In genomic region chr13:58273411-58274258, GRCm38 (mm10) we compare ENCODE assay signal across 8 mouse cellular contexts. TPM values are rescaled to one million over a fixed set of nuclear protein-coding genes. Genes with fewer than 3 reads are reported as not detected.
DNase-seq lines count a peak whose midpoint lies in the region; ATAC-seq and TF ChIP-seq lines count a peak whose summit lies in the region.

No protein-coding gene starts in this region.

- no peaks in the 10 kb centered on the region for H3K4me1 ChIP-seq in forebrain, postnatal 0 days (ENCODE audit: insufficient read depth)
- H3K4me1 ChIP-seq in liver, embryonic 16.5 days (ENCODE audit: control insufficient read depth, low read depth, low read length) = peaks cover 3% of the 10 kb centered on the region; the same call in 1 of the 2 replicates
- H3K4me1 ChIP-seq in neural tube, embryonic 11.5 days (ENCODE audit: control insufficient read depth, insufficient read depth, low read length) = peaks cover 4% of the 10 kb centered on the region; the same call in 1 of the 2 replicates

- DNase-seq in spleen, adult 18-20 months = peak; percentile 10 to 34
- no peak for DNase-seq in spleen, adult 12 weeks (ENCODE audit: low spot score)
- DNase-seq in cerebellum, adult 11-12 months = peak; percentile 46
- DNase-seq in forebrain, postnatal 0 days = peak; percentile 67
- DNase-seq in neural tube, embryonic 11.5 days (ENCODE audit: low spot score) = peak; percentile 73
- DNase-seq in thymus, postnatal 36 days = peak; percentile 26 to 33

- no peaks in the 10 kb centered on the region for H3K36me3 ChIP-seq in forebrain, postnatal 0 days (ENCODE audit: insufficient read depth)
- no peaks in the 10 kb centered on the region for H3K36me3 ChIP-seq in liver, embryonic 16.5 days (ENCODE audit: control insufficient read depth, insufficient read depth)
- no peaks in the 10 kb centered on the region for H3K36me3 ChIP-seq in neural tube, embryonic 11.5 days (ENCODE audit: control insufficient read depth, insufficient read depth, low read length)

- H3K4me2 ChIP-seq in forebrain, postnatal 0 days (ENCODE audit: low read depth) = peak overlapping the region; percentile 78
- H3K4me2 ChIP-seq in liver, embryonic 16.5 days (ENCODE audit: low read depth, low read length) = peak overlapping the region; percentile 88
- H3K4me2 ChIP-seq in neural tube, embryonic 11.5 days (ENCODE audit: low read depth) = peak overlapping the region; percentile 74

- no peak for TF ChIP-seq CTCF in forebrain, postnatal 0 days (IDR thresholded peaks at IDR 0.05; ENCODE audit: low read depth)

- peak; percentile 77 for ATAC-seq in forebrain, postnatal 0 days
- peak; percentile 27 for ATAC-seq in inflammation-experienced regulatory T-cells, adult 6 months
- ATAC-seq in liver, embryonic 16.5 days (ENCODE audit: low read depth) = peak; percentile 68
- ATAC-seq in neural tube, embryonic 11.5 days (ENCODE audit: insufficient read depth, low FRiP score, low TSS enrichment) = peak; percentile 62

- peak overlapping the region; percentile 83 for H3K4me3 ChIP-seq in forebrain, postnatal 0 days (ENCODE audit: low read depth, low read length)
- peak overlapping the region; percentile 72 for H3K4me3 ChIP-seq in liver, embryonic 16.5 days (ENCODE audit: low read depth, low read length)
- H3K4me3 ChIP-seq in neural tube, embryonic 11.5 days (ENCODE audit: low read depth, low read length) = peak overlapping the region; percentile 88

- H3K9me3 ChIP-seq in forebrain, postnatal 0 days (ENCODE audit: low read length) = no peaks in the 10 kb centered on the region
- no peaks in the 10 kb centered on the region for H3K9me3 ChIP-seq in liver, embryonic 16.5 days (replicated peaks; ENCODE audit: control insufficient read depth, low read length)
- no peaks in the 10 kb centered on the region for H3K9me3 ChIP-seq in neural tube, embryonic 11.5 days (ENCODE audit: control insufficient read depth, low read length)

- H3K27me3 ChIP-seq in forebrain, postnatal 0 days (ENCODE audit: insufficient read depth, low read length) = no peaks in the 10 kb centered on the region
- H3K27me3 ChIP-seq in liver, embryonic 16.5 days (ENCODE audit: control insufficient read depth, insufficient read depth, low read depth, low read length) = peaks cover 52% of the 10 kb centered on the region
- no peaks in the 10 kb centered on the region for H3K27me3 ChIP-seq in neural tube, embryonic 11.5 days (ENCODE audit: control insufficient read depth, insufficient read depth, low read length)

- 1% methylated on average over 91 of the region's 115 CpGs for WGBS in forebrain, postnatal 0 days
- under 1% methylated on average over 82 of the region's 115 CpGs for whole genome bisulfite sequencing in liver, embryonic 16.5 days (ENCODE audit: insufficient replicate concordance)
- WGBS in neural tube, embryonic 11.5 days = under 1% methylated on average over 63 of the region's 115 CpGs

- H3K27ac ChIP-seq in forebrain, postnatal 0 days (ENCODE audit: low read depth, low read length) = peak overlapping the region; percentile 80
- no peak overlapping the region; the same call in 1 of the 2 replicates for H3K27ac ChIP-seq in liver, embryonic 16.5 days (ENCODE audit: low read length)
- H3K27ac ChIP-seq in neural tube, embryonic 11.5 days (ENCODE audit: low read depth, low read length) = peak overlapping the region; percentile 82

- peak overlapping the region; percentile 66 for H3K9ac ChIP-seq in forebrain, postnatal 0 days
- H3K9ac ChIP-seq in liver, embryonic 16.5 days (ENCODE audit: low read depth, low read length) = peak overlapping the region; percentile 69
- H3K9ac ChIP-seq in neural tube, embryonic 11.5 days (ENCODE audit: low read length) = peak overlapping the region; percentile 88

RNA-seq across cellular contexts. Expression of gene Gkap1, which starts 1.9 kb away (rescaled TPM):
- 21.0 and 26.3 TPM in 2 replicates for total RNA-seq in forebrain, postnatal 0 days (2014; rRNA removed)
- polyA plus RNA-seq in forebrain, postnatal 0 days (2015; fragmentation: Nextera tagmentation; extraction: Ambion mirVana) = 26.1 and 27.4 TPM in 2 replicates
- 1 to 10 TPM in 1 of 3 experiments, under 1 TPM in 2; 0.38 to 1.1 (median 0.87) TPM for polyA plus RNA-seq in inflammation-experienced regulatory T-cells, adult 6 months (2017; shearing (Covaris generic))
- polyA plus RNA-seq in liver, embryonic 16.5 days (2015; fragmentation: Nextera tagmentation; extraction: Ambion mirVana) = 4.8 and 5.1 TPM in 2 replicates
- polyA plus RNA-seq in neural tube, embryonic 11.5 days (2014; fragmentation: Nextera tagmentation; extraction: Ambion mirVana) = 40.4 and 44.9 TPM in 2 replicates

RNA-seq across cellular contexts. Expression of gene Ubqln1, which starts 58.2 kb away (rescaled TPM):
- total RNA-seq in forebrain, postnatal 0 days (2014; rRNA removed) = 125 and 172 TPM in 2 replicates
- 85.9 and 118 TPM in 2 replicates for polyA plus RNA-seq in forebrain, postnatal 0 days (2015; fragmentation: Nextera tagmentation; extraction: Ambion mirVana)
- polyA plus RNA-seq in inflammation-experienced regulatory T-cells, adult 6 months (2017; shearing (Covaris generic)) = 10 to 100 TPM; 16.2 to 20.1 (median 18.2) TPM
- 36.2 and 38.0 TPM in 2 replicates for polyA plus RNA-seq in liver, embryonic 16.5 days (2015; fragmentation: Nextera tagmentation; extraction: Ambion mirVana)
- polyA plus RNA-seq in neural tube, embryonic 11.5 days (2014; fragmentation: Nextera tagmentation; extraction: Ambion mirVana) = 160 and 170 TPM in 2 replicates

Comparison
In these comparisons a context has a peak if more than half of its experiments do, and no peak if none do; other contexts are left out.
1. ATAC-seq: peak in every context shown above with its lines; median percentile 77 in forebrain, postnatal 0 days; 68 in liver, embryonic 16.5 days; 62 in neural tube, embryonic 11.5 days; 27 in inflammation-experienced regulatory T-cells, adult 6 months.